8 mouse cellular contexts compared by ENCODE assay signal in the genomic region with DNA sequence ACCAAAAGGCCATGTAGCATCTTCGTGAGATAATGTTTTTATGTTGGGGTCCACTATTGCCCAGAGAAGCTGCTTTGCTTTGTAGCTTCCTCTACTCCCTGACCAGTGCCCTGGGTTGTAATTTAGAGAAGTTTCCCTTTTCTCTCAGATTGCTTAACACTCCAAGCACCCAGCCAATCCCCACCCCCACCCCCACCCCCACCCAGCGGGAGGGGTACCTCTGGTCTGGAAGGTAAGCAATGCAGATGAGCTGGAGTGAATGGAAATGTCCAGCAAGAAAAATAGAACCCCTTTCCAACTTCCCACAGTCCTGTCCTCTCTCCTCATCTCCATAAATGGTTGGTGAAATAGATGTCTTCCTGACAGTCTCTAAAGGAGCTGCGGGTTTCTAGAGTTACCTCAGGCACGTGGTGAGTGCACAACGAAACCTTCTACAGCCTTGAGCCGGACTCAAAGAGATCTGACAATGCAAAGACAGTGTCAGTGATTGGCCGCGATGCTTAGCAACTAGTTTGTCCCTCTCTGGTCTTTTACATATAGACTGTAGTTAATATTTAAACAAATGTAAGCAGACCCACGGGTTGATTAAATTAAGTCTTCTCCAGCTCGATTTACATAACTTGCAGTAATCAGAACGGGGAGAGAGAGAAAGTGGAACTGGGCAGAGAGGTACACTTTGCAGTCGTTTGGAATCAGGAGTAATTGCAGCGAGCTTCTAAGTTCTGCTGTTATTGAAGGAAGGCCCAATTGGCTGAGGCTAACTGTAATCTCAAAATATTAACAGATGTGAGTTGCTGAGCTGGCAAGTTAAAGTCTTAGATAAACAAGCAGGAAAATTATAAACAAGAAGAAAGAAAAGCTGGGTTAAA.
DNase-seq lines count a peak whose midpoint lies in the region; ATAC-seq and TF ChIP-seq lines count a peak whose summit lies in the region.

No protein-coding gene starts in this region.

- H3K9me3 ChIP-seq in forebrain, embryonic 11.5 days (ENCODE audit: control insufficient read depth, low read length): no peaks in the 10 kb centered on the region
- H3K9me3 ChIP-seq in kidney, embryonic 16.5 days (ENCODE audit: low read length): no peaks in the 10 kb centered on the region
- no peaks in the 10 kb centered on the region for H3K9me3 ChIP-seq in midbrain, embryonic 12.5 days

- no peak; the same call in 1 of the 2 replicates for ATAC-seq in forebrain, embryonic 11.5 days (replicated peaks; ENCODE audit: low FRiP score)
- peak; percentile 72 for ATAC-seq in kidney, embryonic 16.5 days (ENCODE audit: low FRiP score, low TSS enrichment)
- ATAC-seq in midbrain, embryonic 12.5 days (ENCODE audit: low FRiP score, low read depth): peak; percentile 36; the same call in 1 of the 2 replicates

- TF ChIP-seq CTCF in gastrocnemius, adult 2 months (IDR thresholded peaks at IDR 0.05): no peak

- H3K36me3 ChIP-seq in forebrain, embryonic 11.5 days (ENCODE audit: control insufficient read depth, insufficient read depth, low read length): no peaks in the 10 kb centered on the region
- H3K36me3 ChIP-seq in kidney, embryonic 16.5 days (ENCODE audit: insufficient read depth, low read length): no peaks in the 10 kb centered on the region
- H3K36me3 ChIP-seq in midbrain, embryonic 12.5 days: no peaks in the 10 kb centered on the region

- peak overlapping the region; percentile 49; the same call in 1 of the 2 replicates for H3K4me2 ChIP-seq in forebrain, embryonic 11.5 days (ENCODE audit: low read depth, low read length, severe bottlenecking)
- H3K4me2 ChIP-seq in kidney, embryonic 16.5 days (replicated peaks; ENCODE audit: low read depth, low read length): peak overlapping the region; percentile 71
- peak overlapping the region; percentile 53 for H3K4me2 ChIP-seq in midbrain, embryonic 12.5 days (replicated peaks)

- intact Hi-C loops in gastrocnemius, adult 2 months (cut with DNase I): loop anchor here (1.0 kb wide), 2 partner anchors 258 to 264 kb away; no protein-coding TSS in a partner anchor
- intact Hi-C loops in gastrocnemius, postnatal 14 days (cut with DNase I; ENCODE audit: low total_unique reads): loop anchor here (2.0 kb wide), 1 partner anchor 261 kb away; no protein-coding TSS in a partner anchor

- H3K4me3 ChIP-seq in gastrocnemius, adult 2 months: peak overlapping the region; percentile 65
- H3K4me3 ChIP-seq in forebrain, embryonic 11.5 days (ENCODE audit: low read depth, low read length): no peak overlapping the region
- H3K4me3 ChIP-seq in kidney, embryonic 16.5 days (ENCODE audit: low read length): peak overlapping the region; percentile 44
- no peak overlapping the region; the same call in 1 of the 2 replicates for H3K4me3 ChIP-seq in midbrain, embryonic 12.5 days

- peaks cover 6% of the 10 kb centered on the region; the same call in 1 of the 2 replicates for H3K27me3 ChIP-seq in forebrain, embryonic 11.5 days (ENCODE audit: control insufficient read depth, insufficient read depth, low read length)
- no peaks in the 10 kb centered on the region for H3K27me3 ChIP-seq in kidney, embryonic 16.5 days (ENCODE audit: insufficient read depth, low read length)
- H3K27me3 ChIP-seq in midbrain, embryonic 12.5 days: peaks cover 54% of the 10 kb centered on the region

- 14% methylated on average over 13 of the region's 13 CpGs for WGBS in forebrain, embryonic 11.5 days
- 14% methylated on average over 13 of the region's 13 CpGs for WGBS in kidney, embryonic 16.5 days
- 14% methylated on average over 13 of the region's 13 CpGs for WGBS in midbrain, embryonic 12.5 days

- no peak overlapping the region for H3K9ac ChIP-seq in forebrain, embryonic 11.5 days (ENCODE audit: low read length)
- peak overlapping the region; percentile 59 for H3K9ac ChIP-seq in kidney, embryonic 16.5 days (replicated peaks; ENCODE audit: low read length)
- no peak overlapping the region for H3K9ac ChIP-seq in midbrain, embryonic 12.5 days (replicated peaks)

- peak overlapping the region; percentile 69 for H3K27ac ChIP-seq in gastrocnemius, adult 2 months
- H3K27ac ChIP-seq in forebrain, embryonic 11.5 days (ENCODE audit: low read depth, low read length): no peak overlapping the region
- H3K27ac ChIP-seq in kidney, embryonic 16.5 days (ENCODE audit: low read length): peak overlapping the region; percentile 89
- no peak overlapping the region for H3K27ac ChIP-seq in midbrain, embryonic 12.5 days (replicated peaks)

- H3K4me1 ChIP-seq in forebrain, embryonic 11.5 days (replicated peaks; ENCODE audit: control insufficient read depth, insufficient read depth, low read length): peaks cover 16% of the 10 kb centered on the region
- peaks cover 19% of the 10 kb centered on the region for H3K4me1 ChIP-seq in kidney, embryonic 16.5 days (ENCODE audit: insufficient read depth, low read length)
- H3K4me1 ChIP-seq in midbrain, embryonic 12.5 days: peaks cover 26% of the 10 kb centered on the region

- DNase-seq in gastrocnemius, adult 2 months: no peak
- DNase-seq in gastrocnemius, postnatal 14 days: no peak
- no peak for DNase-seq in forebrain, embryonic 11.5 days (ENCODE audit: low spot score)
- DNase-seq in gastrocnemius, postnatal 25 days: no peak
- no peak for DNase-seq in cerebellum, adult 11 months
- DNase-seq in left cerebral cortex, adult 11 months (ENCODE audit: low spot score): no peak

Comparison
In these comparisons a context has a peak if more than half of its experiments do, and no peak if none do; other contexts are left out.
1. H3K27ac ChIP-seq: peak in gastrocnemius, adult 2 months (single experiment) and kidney, embryonic 16.5 days (single experiment); none in forebrain, embryonic 11.5 days (single experiment) and midbrain, embryonic 12.5 days (single experiment).
2. H3K4me3 ChIP-seq: peak in gastrocnemius, adult 2 months (single experiment) and kidney, embryonic 16.5 days (single experiment); none in forebrain, embryonic 11.5 days (single experiment) and midbrain, embryonic 12.5 days (single experiment).
3. Peak in every context shown above with its lines, with median percentiles within 50 percentile points of each other: H3K4me2 ChIP-seq.